Mouse (Mus musculus): ENCODE results near the gene Phkb. TPM values are rescaled to one million over a fixed set of nuclear protein-coding genes. Genes with fewer than 3 reads are reported as not detected.

Gene Phkb
- total RNA-seq (2023), result 10 to 100 TPM; 25.2 to 26.2 TPM

DNA sequence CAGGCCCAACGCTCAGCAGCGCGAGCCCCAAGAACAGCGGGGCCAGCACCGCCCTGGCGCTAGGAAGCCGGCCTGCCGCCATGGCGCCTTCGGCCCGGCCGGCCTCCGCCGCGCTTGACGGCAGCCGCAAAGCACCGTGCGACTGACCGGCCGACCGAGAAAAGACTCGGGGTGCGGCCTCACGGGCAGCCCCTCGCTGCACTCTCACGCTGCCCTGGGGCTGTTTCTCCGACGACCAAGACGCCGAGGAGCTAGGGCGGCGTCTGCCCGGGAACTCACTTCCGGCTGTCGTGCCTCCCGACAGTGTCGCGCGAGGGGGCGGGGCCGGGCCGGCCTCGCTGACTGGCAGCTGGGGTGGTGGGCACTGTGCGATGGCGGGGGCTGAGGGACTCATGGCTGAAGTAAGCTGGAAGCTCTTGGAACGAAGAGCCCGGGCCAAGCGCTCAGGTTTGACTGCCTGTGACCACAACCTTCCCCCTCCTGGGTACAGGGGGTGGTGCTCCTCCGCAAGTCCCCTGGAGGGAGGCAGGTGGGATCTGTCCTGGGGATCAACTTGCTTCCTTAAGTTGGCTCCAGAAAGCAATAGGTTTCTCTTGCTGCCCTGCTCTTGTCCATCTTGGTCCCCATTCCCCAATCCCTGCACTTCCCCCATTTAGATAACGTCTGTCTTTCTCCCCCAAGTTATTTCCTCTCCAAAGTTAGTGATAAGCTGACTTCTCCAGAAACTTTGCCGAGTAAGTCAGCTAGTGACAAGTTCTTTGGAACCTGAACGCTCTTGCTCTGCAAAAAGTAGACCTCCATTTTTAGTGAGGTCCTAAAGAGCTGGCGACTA is at the start of gene Phkb, which contains the start of gene Itfg1:
Gene Phkb (plus strand): TSS at position 303 of the 832 bp plus-strand sequence.
Gene Itfg1 (minus strand): TSS at position 265 of the 832 bp plus-strand sequence.

Other genes with a start within 250 kb of the Phkb start
- gene Neto2, start 140.0 kb upstream of the Phkb start, total RNA-seq (2023), result under 1 TPM; 0.32 to 0.33 TPM
- gene Itfg1, start within 50 bp of the Phkb start, total RNA-seq (2023), result 10 to 100 TPM; 28.0 to 28.5 TPM